Mouse (Mus musculus): ENCODE data around the gene Syt17.

GRCm38 (mm10) chr7:118358977-118359376, 89.0 kb downstream of the Syt17 start:
- TF ChIP-seq CTCF (IDR thresholded peaks at IDR 0.05; ENCODE audit: low read depth, low read length): no peak
- TF ChIP-seq GATA2 (IDR thresholded peaks at IDR 0.05; ENCODE audit: borderline replicate concordance, low read depth, low read length): no peak
- TF ChIP-seq GATA1 (IDR thresholded peaks at IDR 0.05; ENCODE audit: borderline replicate concordance, low read length): no peak
- no peak for TF ChIP-seq TAL1 (conservative IDR thresholded peaks at IDR 0.05; ENCODE audit: low read depth, low read length)
- TF ChIP-seq POLR2AphosphoS5 (IDR thresholded peaks at IDR 0.05; ENCODE audit: insufficient replicate concordance, low read depth, low read length): no peak

All from G1E (cell line).